In the genomic region with DNA sequence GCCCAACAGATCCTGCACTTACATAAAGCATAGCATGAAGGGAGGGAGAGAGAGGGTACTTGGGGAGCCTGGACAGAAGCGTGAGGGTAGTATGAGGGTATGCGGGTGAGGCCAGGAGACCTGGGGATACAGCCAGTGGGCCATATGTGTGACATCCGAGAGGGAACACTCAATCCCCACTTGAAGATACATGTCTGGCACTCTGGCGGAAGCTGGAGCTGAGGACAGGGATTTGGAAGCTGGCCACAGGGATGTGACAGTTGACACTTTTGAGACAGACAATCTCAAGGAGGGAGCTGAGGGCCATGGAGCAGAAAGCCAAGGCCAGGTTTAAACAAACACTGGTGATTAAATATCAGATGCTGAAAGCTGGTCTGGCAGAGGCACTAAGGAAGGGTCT, we compare ENCODE assay signal across 15 mouse cellular contexts.
"Had no signal": no experiment of that assay in that cellular context is flagged by ENCODE, and none has a peak within 500 bp of the region (broad histone marks: within the 10 kb centered on the region; RNA-seq: fewer than 3 reads in every experiment).

No protein-coding gene starts in this region.

- H3K27me3 ChIP-seq: liver, embryonic 15.5 days; megakaryocyte, embryonic 14.5 days; midbrain, embryonic 15.5 days; neural tube, embryonic 12.5 days had no signal

- ATAC-seq: midbrain, embryonic 15.5 days had no signal

- H3K27ac ChIP-seq: kidney, embryonic 15.5 days; left cerebral cortex, adult 2 months; limb, embryonic 10.5 days; liver, embryonic 15.5 days; lung, embryonic 15.5 days; macrophage; midbrain, embryonic 15.5 days; neural tube, embryonic 12.5 days had no signal

- H3K4me3 ChIP-seq: kidney, embryonic 15.5 days; left cerebral cortex, adult 2 months; limb, embryonic 10.5 days; liver, embryonic 15.5 days; lung, embryonic 15.5 days; megakaryocyte, embryonic 14.5 days; midbrain, embryonic 15.5 days; neural tube, embryonic 12.5 days had no signal

- DNase-seq: kidney, postnatal 25 days; spleen, adult 18-20 months; thymus, adult 18-20 months; thymus, postnatal 14 days had no signal

- H3K9ac ChIP-seq: kidney, embryonic 15.5 days; liver, embryonic 15.5 days; lung, embryonic 15.5 days; midbrain, embryonic 15.5 days; neural tube, embryonic 12.5 days had no signal

- H3K36me3 ChIP-seq: kidney, embryonic 15.5 days; limb, embryonic 10.5 days; liver, embryonic 15.5 days; lung, embryonic 15.5 days; midbrain, embryonic 15.5 days; neural tube, embryonic 12.5 days had no signal

- H3K4me2 ChIP-seq: kidney, embryonic 15.5 days; liver, embryonic 11.5 days; liver, embryonic 15.5 days; lung, embryonic 15.5 days; midbrain, embryonic 11.5 days; midbrain, embryonic 15.5 days; neural tube, embryonic 12.5 days had no signal

- H3K9me3 ChIP-seq: kidney, embryonic 15.5 days; limb, embryonic 10.5 days; liver, embryonic 15.5 days; lung, embryonic 15.5 days; midbrain, embryonic 15.5 days; neural tube, embryonic 12.5 days had no signal

- H3K4me1 ChIP-seq: kidney, embryonic 15.5 days; limb, embryonic 10.5 days; liver, embryonic 15.5 days; megakaryocyte, embryonic 14.5 days had no signal
